Comparison of ENCODE assay signal across 10 mouse cellular contexts in genomic region chr1:194354332-194355120, GRCm38 (mm10).
"Had no signal": no experiment of that assay in that cellular context is flagged by ENCODE, and none has a peak within 500 bp of the region (broad histone marks: within the 10 kb centered on the region; RNA-seq: fewer than 3 reads in every experiment).

No protein-coding gene starts in this region.

- H3K4me1 ChIP-seq: limb, embryonic 13.5 days had no signal

- ATAC-seq: inflammation-experienced regulatory T-cells, adult 6 months had no signal

- H3K9me3 ChIP-seq: limb, embryonic 13.5 days had no signal

- H3K4me2 ChIP-seq: limb, embryonic 13.5 days had no signal

- DNase-seq: kidney, adult 18-20 months; kidney, postnatal 36 days; lung, adult 18-20 months; midbrain, embryonic 14.5 days; right cerebral cortex, adult 18-20 months; right cerebral cortex, postnatal 25 days had no signal

- H3K27me3 ChIP-seq: limb, embryonic 13.5 days had no signal

- H3K9ac ChIP-seq: limb, embryonic 13.5 days; liver, embryonic 14.5 days had no signal

- H3K27ac ChIP-seq: limb, embryonic 13.5 days; liver, embryonic 14.5 days; stomach, postnatal 0 days had no signal

- H3K36me3 ChIP-seq: limb, embryonic 13.5 days had no signal

- H3K4me3 ChIP-seq: limb, embryonic 13.5 days had no signal
